Mouse (Mus musculus): ENCODE data around the gene Nadk2.
A peak's percentile ranks its signal among the peaks of the same experiment; 100 is the strongest.

The Nadk2 gene

DNA sequence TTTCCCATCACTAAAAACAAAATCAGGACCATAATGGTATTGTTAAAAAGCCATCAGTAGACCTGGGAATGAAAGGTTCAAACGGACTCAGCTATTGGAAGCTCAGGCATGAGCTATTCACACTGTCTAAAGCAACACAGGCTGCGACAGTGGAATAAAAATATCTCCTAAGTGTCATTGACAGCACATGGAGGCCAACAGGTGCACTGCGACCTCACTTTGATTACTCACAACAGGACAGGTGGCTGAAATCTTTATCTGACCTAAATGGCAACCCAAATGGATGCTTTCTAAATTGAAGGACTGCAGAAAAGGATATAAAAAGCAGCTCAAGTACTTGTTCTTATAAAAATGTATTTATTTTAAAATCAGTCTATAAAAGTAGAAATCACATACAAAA, 40.6 kb downstream of the Nadk2 start:
- no peaks in the 10 kb centered on the region for H3K9me3 ChIP-seq (ENCODE audit: low read length)
- no peak for TF ChIP-seq CTCF (conservative IDR thresholded peaks at IDR 0.05; ENCODE audit: low read length)
- no peak for TF ChIP-seq POU5F1 (IDR thresholded peaks at IDR 0.05; ENCODE audit: borderline replicate concordance, low read length)
- no peak for TF ChIP-seq NANOG (IDR thresholded peaks at IDR 0.05; ENCODE audit: borderline replicate concordance, low read length)
- H3K36me3 ChIP-seq (ENCODE audit: insufficient read depth, low read length), result peaks cover 85% of the 10 kb centered on the region
- peaks cover 12% of the 10 kb centered on the region; the same call in 1 of the 2 replicates for H3K4me1 ChIP-seq (replicated peaks; ENCODE audit: low read depth, low read length)
- H3K4me3 ChIP-seq (replicated peaks; ENCODE audit: low read length), result no peak overlapping the region
- no peaks in the 10 kb centered on the region for H3K27me3 ChIP-seq (ENCODE audit: insufficient read depth, low read length)

GRCm38 (mm10) chr15:9113556-9113955, 42.5 kb downstream of the Nadk2 start:
- H3K4me3 ChIP-seq (replicated peaks; ENCODE audit: low read length), result no peak overlapping the region
- H3K9me3 ChIP-seq (ENCODE audit: low read length), result no peaks in the 10 kb centered on the region
- no peaks in the 10 kb centered on the region for H3K27me3 ChIP-seq (ENCODE audit: insufficient read depth, low read length)
- peaks cover 87% of the 10 kb centered on the region for H3K36me3 ChIP-seq (ENCODE audit: insufficient read depth, low read length)
- peaks cover 13% of the 10 kb centered on the region for H3K4me1 ChIP-seq (replicated peaks; ENCODE audit: low read depth, low read length)
- TF ChIP-seq NANOG (IDR thresholded peaks at IDR 0.05; ENCODE audit: borderline replicate concordance, low read length) (no peak), CTCF (conservative IDR thresholded peaks at IDR 0.05; ENCODE audit: low read length) (no peak)

DNA sequence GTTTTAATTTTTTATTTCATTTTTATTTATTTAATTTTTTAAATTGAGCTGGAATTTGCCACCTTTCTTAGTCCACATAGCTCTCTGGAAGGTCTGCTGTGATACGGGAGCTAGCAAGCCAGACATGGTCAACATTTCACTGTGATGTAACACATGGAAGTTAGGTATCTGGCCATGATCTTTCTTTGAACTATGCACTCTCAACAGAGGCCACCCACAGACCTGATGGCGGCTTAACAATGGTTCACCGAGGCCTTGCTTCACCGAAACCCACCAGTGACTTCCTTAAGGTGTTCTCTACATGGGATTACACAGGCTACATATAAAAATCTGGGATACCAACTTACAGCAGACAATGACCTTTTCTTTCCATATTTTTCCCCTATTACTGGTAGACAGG, 43.1 kb downstream of the Nadk2 start:
- no peak for TF ChIP-seq NANOG (IDR thresholded peaks at IDR 0.05; ENCODE audit: borderline replicate concordance, low read length)
- no peak for TF ChIP-seq CTCF (conservative IDR thresholded peaks at IDR 0.05; ENCODE audit: low read length)
- no peak for TF ChIP-seq POU5F1 (IDR thresholded peaks at IDR 0.05; ENCODE audit: borderline replicate concordance, low read length)
- no peak overlapping the region for H3K4me3 ChIP-seq (replicated peaks; ENCODE audit: low read length)
- H3K27me3 ChIP-seq (ENCODE audit: insufficient read depth, low read length), result no peaks in the 10 kb centered on the region
- no peaks in the 10 kb centered on the region for H3K9me3 ChIP-seq (ENCODE audit: low read length)
- peaks cover 88% of the 10 kb centered on the region for H3K36me3 ChIP-seq (ENCODE audit: insufficient read depth, low read length)
- peaks cover 18% of the 10 kb centered on the region for H3K4me1 ChIP-seq (replicated peaks; ENCODE audit: low read depth, low read length)

DNA sequence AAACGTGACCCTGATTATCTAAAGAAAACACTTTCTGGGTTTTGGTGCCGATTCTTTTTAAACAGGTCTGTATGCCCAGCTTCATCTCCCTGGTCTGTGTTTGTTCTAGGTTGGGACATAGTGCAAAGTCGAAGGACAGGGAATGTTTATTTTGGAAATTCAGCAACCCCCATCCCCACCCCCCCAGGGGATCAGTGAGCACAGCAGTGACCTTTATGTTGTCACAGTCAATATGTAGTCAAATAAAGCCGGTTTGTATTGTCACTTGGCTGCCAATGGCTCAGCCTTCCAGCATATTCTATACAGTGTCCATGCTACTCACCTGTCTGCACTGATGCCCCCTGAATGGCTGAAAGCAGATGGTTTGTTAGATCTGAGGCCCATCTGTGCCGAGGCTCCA, 43.5 kb downstream of the Nadk2 start:
- H3K36me3 ChIP-seq (ENCODE audit: insufficient read depth, low read length), result peaks cover 92% of the 10 kb centered on the region
- H3K9me3 ChIP-seq (ENCODE audit: low read length), result no peaks in the 10 kb centered on the region
- H3K4me1 ChIP-seq (replicated peaks; ENCODE audit: low read depth, low read length), result peaks cover 20% of the 10 kb centered on the region
- TF ChIP-seq NANOG (IDR thresholded peaks at IDR 0.05; ENCODE audit: borderline replicate concordance, low read length) (no peak), POU5F1 (IDR thresholded peaks at IDR 0.05; ENCODE audit: borderline replicate concordance, low read length) (no peak), CTCF (conservative IDR thresholded peaks at IDR 0.05; ENCODE audit: low read length) (no peak)
- H3K4me3 ChIP-seq (replicated peaks; ENCODE audit: low read length), result no peak overlapping the region
- H3K27me3 ChIP-seq (ENCODE audit: insufficient read depth, low read length), result no peaks in the 10 kb centered on the region

DNA sequence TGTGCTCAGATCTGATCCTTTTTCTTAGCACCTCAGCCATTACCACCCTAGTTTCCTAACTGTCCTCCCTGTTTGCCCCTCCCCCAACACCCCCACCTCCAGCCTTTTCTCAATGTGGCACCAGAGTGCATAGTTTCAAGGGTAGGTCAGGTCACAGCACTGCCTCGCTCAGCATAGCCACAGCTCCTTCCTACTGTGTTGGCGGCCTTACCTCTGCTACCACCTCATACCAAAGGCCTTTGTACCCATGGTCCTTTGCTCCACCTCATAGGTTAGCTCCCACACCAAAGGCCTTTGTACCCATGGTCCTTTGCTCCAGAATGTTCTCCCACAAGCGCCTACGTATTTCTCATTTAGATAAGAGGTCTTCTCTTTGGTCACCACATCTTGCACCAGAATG, 47.8 kb downstream of the Nadk2 start:
- peaks cover 99% of the 10 kb centered on the region for H3K36me3 ChIP-seq (ENCODE audit: insufficient read depth, low read length)
- H3K4me3 ChIP-seq (replicated peaks; ENCODE audit: low read length), result no peak overlapping the region
- H3K9me3 ChIP-seq (ENCODE audit: low read length), result no peaks in the 10 kb centered on the region
- TF ChIP-seq POU5F1 (IDR thresholded peaks at IDR 0.05; ENCODE audit: borderline replicate concordance, low read length) (no peak), CTCF (conservative IDR thresholded peaks at IDR 0.05; ENCODE audit: low read length) (no peak), NANOG (IDR thresholded peaks at IDR 0.05; ENCODE audit: borderline replicate concordance, low read length) (no peak)
- no peaks in the 10 kb centered on the region for H3K27me3 ChIP-seq (ENCODE audit: insufficient read depth, low read length)
- peaks cover 23% of the 10 kb centered on the region for H3K4me1 ChIP-seq (replicated peaks; ENCODE audit: low read depth, low read length)

DNA sequence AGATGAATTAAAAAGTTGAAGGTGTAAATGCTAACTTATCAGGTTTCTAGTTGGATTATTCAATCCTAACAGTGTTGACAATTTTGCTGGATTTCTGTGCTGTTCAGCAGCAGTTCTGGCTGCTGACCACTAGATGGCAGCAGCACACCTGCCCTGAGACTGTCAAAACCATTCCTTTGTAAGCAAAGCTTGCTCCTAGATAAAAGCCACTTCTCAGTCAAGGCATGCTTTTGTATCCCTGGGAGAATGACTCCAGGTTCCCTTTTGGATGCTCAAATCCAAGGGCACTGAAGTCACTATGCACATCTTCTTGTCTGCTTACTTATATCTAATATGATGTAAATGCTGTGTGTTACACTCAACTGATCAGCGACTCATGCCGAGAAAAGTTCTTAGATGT, 49.0 kb downstream of the Nadk2 start:
- peaks cover 99% of the 10 kb centered on the region for H3K36me3 ChIP-seq (ENCODE audit: insufficient read depth, low read length)
- no peak overlapping the region for H3K4me3 ChIP-seq (replicated peaks; ENCODE audit: low read length)
- H3K9me3 ChIP-seq (ENCODE audit: low read length), result no peaks in the 10 kb centered on the region
- H3K4me1 ChIP-seq (replicated peaks; ENCODE audit: low read depth, low read length), result peaks cover 32% of the 10 kb centered on the region
- no peaks in the 10 kb centered on the region for H3K27me3 ChIP-seq (ENCODE audit: insufficient read depth, low read length)
- TF ChIP-seq CTCF (conservative IDR thresholded peaks at IDR 0.05; ENCODE audit: low read length) (peak; percentile 99), NANOG (IDR thresholded peaks at IDR 0.05; ENCODE audit: borderline replicate concordance, low read length) (no peak)

DNA sequence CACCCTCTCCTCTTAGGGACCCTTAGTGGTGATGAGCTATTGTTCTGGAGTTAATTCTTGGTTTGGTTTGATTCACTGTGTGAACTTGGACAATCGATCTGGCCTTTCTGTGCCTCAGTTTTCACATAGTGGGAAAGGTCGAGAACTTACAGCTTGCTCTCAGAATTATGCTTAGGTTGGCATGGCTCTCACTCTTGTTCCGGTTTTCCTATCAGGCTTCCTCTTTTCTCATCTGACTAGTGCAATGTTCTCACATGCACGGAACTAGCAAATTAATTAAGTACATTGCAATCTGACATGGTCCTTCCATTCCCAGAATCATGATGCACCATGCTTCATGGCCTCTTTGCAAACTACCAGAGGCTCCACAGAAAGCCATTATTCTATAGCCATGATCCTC, 51.9 kb downstream of the Nadk2 start:
- Histone ChIP-seq H3K4me1 (replicated peaks; ENCODE audit: low read depth, low read length) (peaks cover 44% of the 10 kb centered on the region), H3K27me3 (ENCODE audit: insufficient read depth, low read length) (no peaks in the 10 kb centered on the region), H3K4me3 (replicated peaks; ENCODE audit: low read length) (no peak overlapping the region), H3K36me3 (ENCODE audit: insufficient read depth, low read length) (peaks cover 96% of the 10 kb centered on the region), H3K9me3 (ENCODE audit: low read length) (no peaks in the 10 kb centered on the region)
- TF ChIP-seq NANOG (IDR thresholded peaks at IDR 0.05; ENCODE audit: borderline replicate concordance, low read length) (no peak), POU5F1 (IDR thresholded peaks at IDR 0.05; ENCODE audit: borderline replicate concordance, low read length) (no peak)

- no peaks in the 10 kb centered on the region for H3K27me3 ChIP-seq (ENCODE audit: insufficient read depth, low read length)
- peaks cover 94% of the 10 kb centered on the region for H3K36me3 ChIP-seq (ENCODE audit: insufficient read depth, low read length)
- 0 out of 2 replicates have a peak overlapping the region, but pooled peaks have one; percentile 20 for H3K4me3 ChIP-seq (replicated peaks; ENCODE audit: low read length)
- TF ChIP-seq NANOG (IDR thresholded peaks at IDR 0.05; ENCODE audit: borderline replicate concordance, low read length) (no peak), POU5F1 (IDR thresholded peaks at IDR 0.05; ENCODE audit: borderline replicate concordance, low read length) (no peak), CTCF (conservative IDR thresholded peaks at IDR 0.05; ENCODE audit: low read length) (no peak)
- H3K9me3 ChIP-seq (ENCODE audit: low read length), result no peaks in the 10 kb centered on the region
- H3K4me1 ChIP-seq (replicated peaks; ENCODE audit: low read depth, low read length), result peaks cover 53% of the 10 kb centered on the region
Observed at GRCm38 (mm10) chr15:9124856-9125255, 53.8 kb downstream of the Nadk2 start.

- no peaks in the 10 kb centered on the region for H3K27me3 ChIP-seq (ENCODE audit: insufficient read depth, low read length)
- H3K36me3 ChIP-seq (ENCODE audit: insufficient read depth, low read length), result peaks cover 93% of the 10 kb centered on the region
- TF ChIP-seq NANOG (IDR thresholded peaks at IDR 0.05; ENCODE audit: borderline replicate concordance, low read length) (no peak), POU5F1 (IDR thresholded peaks at IDR 0.05; ENCODE audit: borderline replicate concordance, low read length) (no peak), CTCF (conservative IDR thresholded peaks at IDR 0.05; ENCODE audit: low read length) (no peak)
- no peak overlapping the region for H3K4me3 ChIP-seq (replicated peaks; ENCODE audit: low read length)
- peaks cover 73% of the 10 kb centered on the region for H3K4me1 ChIP-seq (replicated peaks; ENCODE audit: low read depth, low read length)
- no peaks in the 10 kb centered on the region for H3K9me3 ChIP-seq (ENCODE audit: low read length)
Observed at GRCm38 (mm10) chr15:9127051-9127791, 56.2 kb downstream of the Nadk2 start.
